Mouse (Mus musculus): ENCODE data around the gene Rps11.

DNA sequence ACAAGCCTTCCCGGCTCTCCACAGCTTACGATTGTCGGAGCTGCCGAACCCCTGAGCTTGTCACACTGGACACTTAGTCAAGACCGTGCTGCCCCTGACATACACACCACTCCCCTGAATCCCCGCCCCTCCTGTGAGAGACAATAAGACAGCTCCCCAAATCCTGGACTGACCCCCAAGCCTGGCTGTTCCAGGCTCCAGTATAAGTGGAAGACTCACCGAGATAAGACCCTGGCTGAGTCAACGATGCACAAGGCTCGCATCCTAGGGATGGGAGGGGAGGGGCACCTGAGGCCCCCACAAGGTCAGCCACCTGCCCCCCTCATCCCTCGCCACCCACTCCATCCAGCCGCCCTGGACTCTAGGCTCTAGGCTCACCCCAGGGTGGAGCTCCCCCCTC, 7.6 kb upstream of the Rps11 start:
- TF ChIP-seq CTCF (IDR thresholded peaks at IDR 0.05; ENCODE audit: extremely low read depth, insufficient read depth, insufficient read length, insufficient replicate concordance) (no peak), POLR2A (IDR thresholded peaks at IDR 0.05; ENCODE audit: low read depth, low read length) (no peak)
